Mouse (Mus musculus) heart, postnatal 0 days (tissue): ENCODE results near the gene Tmem33.

Source experiments
- CTCF ChIP-seq: IDR thresholded peaks from 2 replicates; pipeline ENCODE4 v1.5.1; 2016; ENCODE audit warnings: antibody characterized with exemption, control low read depth, low read depth
- EP300 ChIP-seq: IDR thresholded peaks from 2 replicates; pipeline ENCODE4 v1.6.1; 2016; ENCODE audit warnings: antibody characterized with exemption, low read depth

- TF ChIP-seq EP300 (no peak), CTCF (no peak)
Observed at GRCm38 (mm10) chr5:67227261-67227660, 33.1 kb upstream of the Tmem33 start.
